Mouse (Mus musculus): Measurements from ENCODE around the gene Fndc4.

Gene Fndc4

DNA sequence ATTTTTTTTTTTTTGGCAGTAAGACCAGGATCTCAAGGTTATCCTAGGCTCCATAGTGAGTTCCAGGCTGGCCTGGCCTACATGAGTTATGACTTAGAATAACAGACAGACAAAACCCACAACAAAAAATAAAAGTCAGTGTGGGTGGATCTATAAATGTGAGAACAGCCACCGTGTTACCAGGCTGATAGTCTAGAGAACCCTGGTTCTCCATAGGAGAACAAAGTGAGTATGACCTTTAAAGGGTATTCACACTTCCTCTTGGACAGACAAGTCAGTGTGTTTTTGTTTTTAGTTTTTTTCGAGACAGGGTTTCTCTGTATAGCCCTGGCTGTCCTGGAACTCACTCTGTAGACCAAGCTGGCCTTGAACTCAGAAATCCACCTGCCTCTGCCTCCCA, 39.9 kb downstream of the Fndc4 start:
- no peak for DNase-seq (ENCODE audit: low spot score)

DNA sequence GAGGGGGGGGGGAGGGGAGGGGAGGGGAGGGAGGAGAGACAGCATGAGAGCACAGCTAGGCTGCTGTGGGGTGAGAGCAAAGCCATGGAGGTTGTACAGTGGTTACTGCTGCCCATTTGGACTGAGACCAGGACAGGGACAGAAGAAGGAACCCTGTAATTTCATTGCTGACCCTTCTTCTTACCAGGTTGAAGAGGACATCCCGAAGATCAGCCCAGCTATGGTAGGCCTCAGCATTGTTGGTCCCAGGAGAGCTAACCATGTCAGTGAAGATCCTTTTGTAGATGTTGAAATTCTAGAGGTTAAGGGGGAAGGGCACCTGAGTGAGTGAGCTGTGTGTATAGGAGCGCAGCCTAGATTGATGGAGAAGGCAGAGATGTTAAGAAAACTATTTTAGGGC, 40.5 kb downstream of the Fndc4 start:
- no peak for DNase-seq (ENCODE audit: low spot score)

DNA sequence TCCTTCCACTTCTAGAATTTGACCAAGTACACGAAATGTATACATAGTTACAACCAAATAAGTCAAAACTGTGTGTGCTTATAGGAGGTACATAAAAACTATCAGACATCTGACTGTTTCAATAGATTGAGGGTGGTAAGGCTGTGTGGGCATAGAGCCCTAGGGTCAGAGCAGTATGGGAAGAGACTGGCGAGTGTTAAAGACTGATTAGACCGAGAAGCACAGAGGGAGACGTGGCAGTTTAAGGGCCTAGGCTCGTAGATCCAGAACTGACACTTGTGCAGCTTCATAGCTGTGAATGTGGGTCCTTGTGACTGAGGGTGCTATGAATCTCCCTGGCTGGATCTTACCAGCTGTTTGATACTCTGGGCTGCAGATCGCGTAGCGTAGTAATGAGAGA, 41.0 kb downstream of the Fndc4 start:
- no peak for DNase-seq (ENCODE audit: low spot score)

DNA sequence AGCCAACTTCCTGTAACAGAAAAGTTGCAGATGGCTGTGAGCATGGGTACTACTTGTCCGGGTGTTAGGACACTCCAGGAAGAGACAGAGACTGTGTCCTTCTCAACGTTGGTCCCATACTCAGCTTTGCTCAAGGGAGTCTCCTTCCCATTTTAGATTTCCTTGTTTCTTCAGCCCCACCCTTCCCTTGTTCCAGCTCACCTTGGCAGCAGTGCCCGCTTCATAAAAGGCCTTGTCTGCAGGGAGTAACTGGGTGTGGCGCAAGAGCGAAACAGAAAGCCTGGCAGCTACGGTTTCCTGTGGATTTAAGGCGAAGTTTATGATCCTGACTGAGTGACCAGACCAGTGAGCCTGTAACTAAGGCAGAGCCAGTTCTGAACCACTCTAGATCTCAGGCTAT, 41.4 kb downstream of the Fndc4 start:
- peak; percentile 74 for DNase-seq (ENCODE audit: low spot score)

DNA sequence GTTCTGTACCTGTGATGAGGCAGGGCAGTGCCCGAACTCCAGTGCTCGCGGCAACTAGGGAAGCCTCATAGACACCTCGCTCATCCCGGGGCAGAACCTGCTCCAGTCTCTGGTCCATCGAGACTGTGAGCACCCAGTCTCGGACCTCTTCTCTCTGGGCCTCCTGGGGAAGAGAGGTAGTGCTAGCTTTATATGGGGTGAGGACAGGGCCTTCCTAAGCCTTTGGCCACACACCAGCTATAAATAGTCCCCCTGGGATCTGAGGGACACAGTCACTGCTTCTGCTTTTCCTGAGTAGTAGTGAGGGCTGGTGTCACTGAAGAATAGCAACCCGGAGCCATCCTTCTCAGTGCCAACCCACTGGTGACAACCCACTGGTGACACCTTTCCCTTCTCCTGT, 42.1 kb downstream of the Fndc4 start:
- no peak for DNase-seq (ENCODE audit: low spot score)

DNA sequence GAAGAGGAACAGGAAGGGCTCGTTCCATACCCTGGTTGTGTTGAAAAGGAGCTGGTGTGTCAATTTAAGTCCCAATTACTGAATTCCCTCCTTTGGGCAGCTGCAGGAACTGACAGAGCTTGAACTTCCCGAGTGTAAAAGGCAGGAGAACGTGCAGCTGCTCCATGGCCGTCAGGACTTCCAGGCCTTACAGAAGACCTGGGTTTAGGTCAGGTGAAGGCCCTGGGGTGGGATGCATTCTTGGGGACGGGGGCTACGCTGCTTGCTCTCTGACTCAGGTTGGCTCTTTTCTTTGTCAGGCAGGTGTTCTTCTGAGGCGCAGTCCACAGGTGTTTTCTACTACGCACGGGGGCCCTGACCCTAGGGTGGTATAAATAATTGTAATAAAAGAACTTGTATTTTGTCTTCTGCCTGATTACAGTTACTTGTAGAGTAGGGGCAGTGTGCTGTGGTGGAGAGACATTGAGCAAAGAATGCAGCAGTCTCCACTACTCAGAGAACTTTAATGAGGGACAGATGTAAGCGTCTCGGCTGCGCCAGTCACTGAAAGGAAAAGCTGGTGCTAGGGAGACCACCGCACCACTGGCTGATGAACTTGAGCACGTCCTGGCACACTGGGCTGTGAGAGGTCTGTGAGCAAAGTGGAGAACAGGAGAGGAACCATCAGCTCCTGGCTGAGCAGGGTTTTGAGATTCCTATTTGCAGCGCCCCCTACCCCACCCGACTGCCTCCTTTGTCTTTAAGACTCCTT, 42.9 kb downstream of the Fndc4 start:
- no peak for DNase-seq (ENCODE audit: low spot score)

DNA sequence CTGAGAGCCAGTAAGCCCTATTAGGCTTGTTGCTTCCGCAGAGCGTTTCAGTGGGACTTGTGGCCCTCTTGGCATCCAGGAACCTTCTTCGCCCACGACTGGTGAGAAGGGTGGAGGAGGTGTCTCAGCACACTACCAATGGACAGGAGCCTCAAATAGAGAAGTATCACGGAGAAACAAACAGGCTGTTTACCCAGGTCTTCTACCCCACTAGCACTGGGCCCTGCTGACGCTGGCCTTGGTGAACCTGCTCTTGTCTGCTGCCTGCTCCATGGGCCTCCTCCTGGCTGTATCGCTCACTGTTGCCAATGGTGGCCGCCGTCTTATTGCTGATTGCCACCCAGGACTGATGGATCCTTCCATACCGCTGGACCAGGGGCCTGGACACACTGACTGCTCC, 43.7 kb downstream of the Fndc4 start:
- DNase-seq (ENCODE audit: low spot score), result no peak

DNA sequence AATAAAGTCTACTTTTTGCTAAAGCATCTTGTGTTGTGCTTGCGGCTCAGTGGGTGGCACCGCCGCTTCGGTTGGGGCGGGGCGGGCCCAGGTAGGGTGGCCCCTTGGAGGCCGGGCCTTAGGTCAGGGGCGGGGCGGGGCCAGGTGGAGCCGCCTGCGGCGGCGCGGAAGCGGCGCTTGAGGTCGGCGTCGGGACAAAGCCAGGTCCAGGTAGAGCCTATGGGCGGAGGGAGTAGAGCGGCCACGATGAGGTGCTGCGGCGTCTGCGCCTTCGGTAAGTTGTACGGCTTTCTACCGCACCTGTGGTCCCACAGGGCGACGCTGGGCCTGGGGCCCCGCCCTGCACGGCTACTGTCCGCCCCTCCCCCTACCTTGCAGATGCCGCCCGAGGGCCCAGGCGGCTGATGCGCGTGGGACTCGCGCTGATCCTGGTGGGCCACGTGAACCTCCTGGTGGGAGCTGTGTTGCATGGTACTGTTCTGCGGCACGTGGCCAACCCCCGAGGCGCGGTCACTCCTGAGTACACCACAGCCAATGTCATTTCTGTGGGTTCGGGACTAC, 44.3 kb downstream of the Fndc4 start, which contains the start of gene Krtcap3:
Gene Krtcap3, plus strand, starts transcription at position 151 of the 561 bp plus-strand sequence.
- peak; percentile 83 for DNase-seq (ENCODE audit: low spot score)

DNA sequence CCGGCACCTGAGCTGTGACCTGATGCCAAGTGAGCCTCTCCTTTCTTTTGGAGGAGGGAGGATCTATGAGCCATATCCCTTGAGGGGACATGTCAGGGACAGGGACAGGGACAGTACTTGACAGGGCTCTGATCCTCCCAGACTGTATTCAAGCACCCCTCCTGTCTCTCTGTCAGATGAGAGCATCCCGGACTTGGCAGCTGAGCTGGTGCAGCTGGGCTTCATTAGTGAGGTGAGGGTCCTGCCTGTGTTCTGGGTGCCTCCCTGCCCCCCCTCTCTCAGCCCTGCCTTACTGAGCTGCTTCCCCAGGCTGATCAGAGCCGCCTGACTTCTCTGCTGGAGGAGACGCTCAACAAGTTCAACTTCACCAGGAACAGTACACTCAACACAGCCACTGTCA, 45.2 kb downstream of the Fndc4 start:
- no peak for DNase-seq (ENCODE audit: low spot score)

Data from urinary bladder, postnatal 14 days (tissue).